Mouse (Mus musculus): Measurements from ENCODE around the gene Dph2.

DNA sequence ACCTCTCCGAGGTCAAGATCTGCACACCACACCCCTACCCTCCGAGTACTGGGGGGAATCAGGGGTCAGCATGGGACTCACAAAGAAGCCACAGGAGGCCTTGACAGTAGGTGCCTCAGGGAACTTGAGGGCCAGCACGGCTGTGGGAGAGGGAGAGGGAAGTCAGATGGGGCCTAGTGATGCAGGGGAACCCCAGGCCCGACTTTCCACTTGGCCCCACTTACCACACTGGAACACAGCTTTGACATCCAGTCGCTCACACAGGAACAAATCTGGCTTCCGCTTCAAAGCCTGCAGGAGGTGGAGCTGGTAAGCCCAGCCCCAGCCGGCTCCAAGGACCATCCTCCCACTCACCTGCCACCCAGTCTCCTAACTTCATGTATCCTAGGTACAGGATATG lies 3.5 kb upstream of the Dph2 start:
- TF ChIP-seq POLR2A (IDR thresholded peaks at IDR 0.05; ENCODE audit: low read depth, low read length): no peak
- no peak for TF ChIP-seq CTCF (IDR thresholded peaks at IDR 0.05; ENCODE audit: borderline replicate concordance, insufficient read depth, low read length)
